Mouse (Mus musculus) cortical plate, adult 2 months (tissue): ENCODE data around the gene Itpkc. TPM values are rescaled to one million over a fixed set of nuclear protein-coding genes. Genes with fewer than 3 reads are reported as not detected.

ENCODE experiments used
- H3K27ac ChIP-seq: fragments of 200-500 bp; 2 replicates; pipeline ENCODE4 v1.5.1; 2012; ENCODE audit warnings: low read length, control low read depth, inconsistent platforms; ENCODE audit not compliant: insufficient read depth
- H3K4me1 ChIP-seq: fragments of 200-500 bp; 2 replicates; pipeline ENCODE4 v1.6.1; 2011; ENCODE audit warnings: low read length; ENCODE audit not compliant: control insufficient read depth, insufficient read depth
- H3K4me3 ChIP-seq: fragments of 200-500 bp; 2 replicates; pipeline ENCODE4 v1.5.1; 2011; ENCODE audit warnings: mild to moderate bottlenecking, low read length, control low read depth; ENCODE audit not compliant: insufficient read depth
- CTCF ChIP-seq: fragments of 200-500 bp; IDR thresholded peaks from 2 replicates; pipeline ENCODE4 v1.5.1; 2011; ENCODE audit warnings: mild to moderate bottlenecking, control low read depth, low read length; ENCODE audit not compliant: insufficient read depth; ENCODE audit errors: extremely low read depth
- POLR2A ChIP-seq: fragments of 200-500 bp; IDR thresholded peaks from 2 replicates; pipeline ENCODE4 v1.6.1; 2011; ENCODE audit warnings: mild to moderate bottlenecking, low read length, control low read depth; ENCODE audit not compliant: insufficient read depth; ENCODE audit errors: extremely low read depth
- polyA plus RNA-seq: library from polyadenylated mRNA; depleted of rRNA; stranded (reverse); fragments of >200 nt; gene quantifications from 2 replicates; pipeline ENCODE4 v1.2.3, GENCODE M21; 2012; rRNA removed

The Itpkc gene
- polyA plus RNA-seq, 1 experiment = 6.8 TPM

DNA sequence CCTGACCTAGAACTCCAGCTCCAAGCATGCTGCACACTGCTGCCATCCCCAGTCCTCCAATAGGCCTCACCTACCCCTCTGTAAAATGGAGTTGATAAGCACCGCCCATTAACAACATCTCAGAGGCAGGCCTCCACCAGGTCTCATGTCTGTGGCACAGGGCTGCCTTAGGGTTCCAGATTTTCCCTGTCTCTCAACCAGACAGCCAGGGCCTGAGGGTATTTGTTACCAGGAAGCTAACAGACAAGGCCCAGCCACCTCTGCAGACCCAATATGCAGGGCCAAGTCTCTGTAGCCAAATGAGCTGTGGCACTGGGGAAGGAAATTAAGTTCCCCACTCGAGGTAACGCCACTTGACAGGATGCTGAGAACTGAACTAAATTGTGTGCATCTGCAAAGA, 67.5 kb downstream of the Itpkc start:
- H3K4me1 ChIP-seq = peaks cover 14% of the 10 kb centered on the region; the same call in 1 of the 2 replicates
- no peak overlapping the region for H3K27ac ChIP-seq
- no peak overlapping the region for H3K4me3 ChIP-seq
- TF ChIP-seq CTCF = no peak
- TF ChIP-seq POLR2A = no peak

DNA sequence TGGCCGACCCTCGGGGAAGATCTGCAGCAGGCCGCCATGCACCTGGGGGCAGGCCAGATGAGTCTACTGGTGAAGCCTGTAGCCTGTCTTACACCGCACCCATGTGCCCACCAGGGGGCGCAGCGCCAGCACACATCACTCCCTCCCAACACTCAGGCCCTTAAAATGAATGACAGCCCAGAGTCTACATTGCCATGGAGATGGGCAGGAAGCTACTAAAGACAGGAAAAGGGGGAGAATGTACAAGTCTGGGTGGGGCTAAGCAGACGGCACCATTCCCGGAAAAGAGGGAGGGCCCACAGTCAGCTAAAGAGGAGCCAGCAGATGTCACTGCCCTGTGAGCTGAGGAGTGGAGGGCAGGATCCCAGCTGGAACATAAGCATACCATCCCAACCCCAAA, 68.6 kb downstream of the Itpkc start:
- no peak overlapping the region for H3K27ac ChIP-seq
- TF ChIP-seq CTCF (peak; percentile 78), POLR2A (no peak)

DNA sequence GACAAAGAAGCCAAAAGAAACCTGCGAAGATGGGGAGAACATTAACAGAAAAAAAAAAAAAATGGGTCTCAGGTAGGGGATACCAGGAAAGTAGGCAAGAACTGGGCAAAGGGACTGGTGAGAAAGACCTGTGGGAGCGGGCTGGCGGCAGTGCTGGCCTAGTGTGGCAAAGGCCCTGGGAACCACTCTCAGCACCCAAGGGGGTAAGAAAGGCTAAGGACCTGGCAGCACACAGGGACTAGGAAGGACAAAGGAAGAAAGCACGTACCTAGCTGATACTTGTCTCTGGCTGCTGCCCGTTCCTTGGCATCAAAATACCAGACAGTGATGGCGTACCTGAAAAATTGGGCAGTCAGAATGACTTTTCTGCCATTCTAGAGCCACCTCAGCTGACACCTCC, 69.2 kb downstream of the Itpkc start:
- TF ChIP-seq POLR2A = no peak
- TF ChIP-seq CTCF = no peak
- H3K27ac ChIP-seq = no peak overlapping the region
- H3K4me3 ChIP-seq = no peak overlapping the region
- peaks cover 14% of the 10 kb centered on the region; the same call in 1 of the 2 replicates for H3K4me1 ChIP-seq

More for the DNA sequence above, 68.6 kb downstream of the Itpkc start:
- Histone ChIP-seq H3K4me3 (no peak overlapping the region), H3K4me1 (peaks cover 16% of the 10 kb centered on the region; the same call in 1 of the 2 replicates)

DNA sequence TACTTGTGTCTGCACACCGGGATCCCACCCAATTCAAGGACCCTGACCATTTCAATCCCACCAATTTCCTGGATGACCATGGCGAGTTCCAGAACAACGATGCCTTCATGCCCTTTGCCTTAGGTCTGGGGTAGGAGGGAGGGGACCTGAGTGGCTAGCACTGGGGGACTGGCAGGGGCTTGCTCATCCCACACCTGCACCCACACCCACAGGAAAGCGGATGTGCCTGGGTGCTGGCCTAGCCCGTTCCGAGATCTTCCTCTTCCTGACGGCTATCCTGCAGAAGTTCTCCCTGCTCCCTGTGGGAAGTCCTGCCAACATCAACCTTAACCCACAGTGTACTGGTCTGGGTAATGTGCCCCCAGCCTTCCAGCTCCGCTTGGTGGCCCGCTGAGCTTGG, 70.3 kb downstream of the Itpkc start:
- TF ChIP-seq POLR2A (no peak), CTCF (no peak)
- peaks cover 12% of the 10 kb centered on the region; the same call in 1 of the 2 replicates for H3K4me1 ChIP-seq
- H3K4me3 ChIP-seq = no peak overlapping the region
- no peak overlapping the region for H3K27ac ChIP-seq

Other genes starting within 250 kb of the Itpkc start
- gene Cyp2a12, start 199.6 kb downstream of the Itpkc start, polyA plus RNA-seq = not detected in 2 replicates
- gene Cyp2f2, start 108.8 kb downstream of the Itpkc start, polyA plus RNA-seq = 1.3 and 1.7 TPM in 2 replicates
- gene Cyp2t4, start 74.9 kb downstream of the Itpkc start, polyA plus RNA-seq = not detected in 2 replicates
- gene Egln2, start 61.9 kb downstream of the Itpkc start, polyA plus RNA-seq = 111 and 112 TPM in 2 replicates
- 150 and 154 TPM in 2 replicates for gene Rab4b, start 49.8 kb downstream of the Itpkc start, polyA plus RNA-seq
- not detected in 2 replicates for gene Gm21983, start 47.6 kb downstream of the Itpkc start, polyA plus RNA-seq
- gene Mia, start 47.5 kb downstream of the Itpkc start, polyA plus RNA-seq = 4.8 and 7.7 TPM in 2 replicates
- 14.9 and 15.2 TPM in 2 replicates for gene BC024978, start 32.9 kb downstream of the Itpkc start, polyA plus RNA-seq
- 175 and 176 TPM in 2 replicates for gene Snrpa, start 32.4 kb downstream of the Itpkc start, polyA plus RNA-seq
- 30.6 and 31.8 TPM in 2 replicates for gene Coq8b, start 4.4 kb upstream of the Itpkc start, polyA plus RNA-seq
- 108 TPM in 2 replicates for gene Numbl, start 29.8 kb upstream of the Itpkc start, polyA plus RNA-seq
- gene Ltbp4, start 109.0 kb upstream of the Itpkc start, polyA plus RNA-seq = 54.5 and 62.3 TPM in 2 replicates
- 64.2 and 73.8 TPM in 2 replicates for gene Shkbp1, start 127.4 kb upstream of the Itpkc start, polyA plus RNA-seq
- 0.75 TPM in 1 of 2 replicates, not detected in the other for gene Gm20479, start 128.8 kb upstream of the Itpkc start, polyA plus RNA-seq
- gene Sptbn4, start 219.0 kb upstream of the Itpkc start, polyA plus RNA-seq = 149 and 162 TPM in 2 replicates
- 15.8 and 16.6 TPM in 2 replicates for gene Blvrb, start 219.3 kb upstream of the Itpkc start, polyA plus RNA-seq
- gene Sertad3, start 245.1 kb upstream of the Itpkc start, polyA plus RNA-seq = 3.3 and 3.8 TPM in 2 replicates